Mouse (Mus musculus) bone marrow macrophage, adult 2 months (primary cell): ENCODE data around the gene Dclk1.

Experiments used
- CTCF ChIP-seq: IDR thresholded peaks from 2 replicates; pipeline ENCODE4 v1.5.1; 2012; ENCODE audit warnings: low read depth, mild to moderate bottlenecking, low read length, moderate library complexity
- POLR2A ChIP-seq: IDR thresholded peaks from 2 replicates; pipeline ENCODE4 v1.6.1; 2012; ENCODE audit warnings: mild to moderate bottlenecking, low read depth, low read length, borderline replicate concordance

GRCm38 (mm10) chr3:55523224-55523623, 281.1 kb downstream of the Dclk1 start:
- TF ChIP-seq CTCF (no peak), POLR2A (no peak)
